Mouse (Mus musculus): Measurements from ENCODE around the gene Mboat2. TPM values are rescaled to one million over a fixed set of nuclear protein-coding genes. Genes with fewer than 3 reads are reported as not detected.

Gene Mboat2
- polyA plus RNA-seq, 1 experiment from 2014 or later, result 44.5 TPM

DNA sequence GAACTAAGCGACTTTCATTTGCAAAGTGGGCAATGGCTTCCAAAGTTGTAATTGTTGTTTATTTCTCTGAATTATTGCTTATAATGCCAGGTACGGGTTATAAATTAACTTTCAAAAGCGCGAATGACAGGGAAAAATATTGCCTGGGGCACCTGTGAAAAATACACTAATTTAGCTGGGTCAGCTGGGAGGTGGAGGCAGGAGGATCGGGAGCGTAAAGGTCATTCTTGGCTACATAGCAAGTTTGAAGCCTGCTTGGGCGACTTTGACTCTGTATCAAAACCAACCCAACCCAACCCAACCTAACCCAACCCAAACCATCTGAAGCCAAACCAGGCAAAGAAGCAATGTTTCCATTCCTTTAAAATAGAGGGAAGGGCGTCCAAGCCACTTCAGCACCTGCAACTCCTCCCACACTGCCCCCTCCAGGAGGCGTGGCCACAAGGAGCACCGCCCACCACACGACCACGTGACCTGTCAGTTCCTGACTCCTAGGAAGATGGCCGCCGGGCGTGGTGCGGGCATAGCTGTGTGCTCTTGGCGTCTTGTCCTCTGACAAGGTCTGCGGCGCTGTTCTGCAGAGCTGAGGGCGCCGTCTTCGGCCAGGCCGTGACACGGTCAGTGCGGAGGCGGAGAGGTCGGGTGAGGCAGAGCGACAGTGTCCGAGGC, 143.9 kb downstream of the Mboat2 start, which contains the start of gene Kidins220:
Kidins220 (plus strand) TSS at position 480 of the 669 bp plus-strand sequence.
- H3K4me2 ChIP-seq (ENCODE audit: low read length), result peak within 1 kb of the TSS; percentile 62
- H3K36me3 ChIP-seq (ENCODE audit: insufficient read depth, low read length), result no peaks in the 10 kb centered on the region
- no peaks in the 10 kb centered on the region for H3K27me3 ChIP-seq (ENCODE audit: insufficient read depth, low read length)
- H3K4me1 ChIP-seq (replicated peaks; ENCODE audit: insufficient read depth, low read length), result no peaks in the 10 kb centered on the region
- H3K4me3 ChIP-seq (replicated peaks; ENCODE audit: low read depth, low read length), result peak within 1 kb of the TSS; percentile 90
- TF ChIP-seq CTCF (IDR thresholded peaks at IDR 0.05; ENCODE audit: low read depth), result peak; percentile 48
- WGBS, result 14% methylated on average over 29 of the region's 29 CpGs
- peak; percentile 90 for ATAC-seq (replicated peaks; ENCODE audit: low FRiP score, low read depth)
- no peaks in the 10 kb centered on the region for H3K9me3 ChIP-seq (replicated peaks; ENCODE audit: low read length)
- DNase-seq (ENCODE audit: low spot score), result peak; percentile 96
- H3K9ac ChIP-seq (ENCODE audit: low read depth, low read length), result peak within 1 kb of the TSS; percentile 74
- peak within 1 kb of the TSS; percentile 91 for H3K27ac ChIP-seq

GRCm38 (mm10) chr12:24975115-24975733, 144.5 kb downstream of the Mboat2 start:
- H3K4me3 ChIP-seq (replicated peaks; ENCODE audit: low read depth, low read length), result peak overlapping the region; percentile 90
- peak; percentile 75 for TF ChIP-seq CTCF (IDR thresholded peaks at IDR 0.05; ENCODE audit: low read depth)
- peak overlapping the region; percentile 74 for H3K9ac ChIP-seq (ENCODE audit: low read depth, low read length)
- DNase-seq (ENCODE audit: low spot score) (peak; percentile 92), ATAC-seq (replicated peaks; ENCODE audit: low FRiP score, low read depth) (peak; percentile 66)
- no peaks in the 10 kb centered on the region for H3K4me1 ChIP-seq (replicated peaks; ENCODE audit: insufficient read depth, low read length)
- H3K27ac ChIP-seq, result peak overlapping the region; percentile 91
- H3K36me3 ChIP-seq (ENCODE audit: insufficient read depth, low read length), result no peaks in the 10 kb centered on the region
- WGBS, result under 1% methylated on average over 29 of the region's 31 CpGs
- H3K4me2 ChIP-seq (ENCODE audit: low read length), result peak overlapping the region; percentile 62
- H3K9me3 ChIP-seq (replicated peaks; ENCODE audit: low read length), result no peaks in the 10 kb centered on the region
- no peaks in the 10 kb centered on the region for H3K27me3 ChIP-seq (ENCODE audit: insufficient read depth, low read length)

DNA sequence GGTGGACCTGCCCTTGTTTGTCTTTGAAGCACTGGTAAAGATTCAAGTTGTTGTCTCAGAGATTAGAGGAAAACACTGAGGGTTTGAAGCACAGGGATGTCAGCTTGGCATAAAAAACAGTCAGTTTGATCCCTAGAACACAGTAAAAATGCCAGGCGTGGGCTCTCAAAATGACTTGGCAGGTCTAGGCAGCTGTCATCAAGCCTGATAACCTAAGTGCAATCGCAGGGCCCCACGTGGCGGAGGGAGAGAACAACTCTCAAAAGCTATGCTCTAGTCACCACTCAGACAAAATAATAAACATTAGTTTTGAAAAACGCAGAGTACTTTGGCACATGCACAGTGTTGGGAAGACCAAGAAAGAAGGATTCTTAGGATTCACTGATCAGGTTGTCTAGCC, 154.5 kb downstream of the Mboat2 start:
- no peak overlapping the region for H3K4me3 ChIP-seq (replicated peaks; ENCODE audit: low read depth, low read length)
- H3K36me3 ChIP-seq (ENCODE audit: insufficient read depth, low read length), result peaks cover 32% of the 10 kb centered on the region
- 0 out of 2 replicates have a peak, but pooled peaks cover 5% of the 10 kb centered on the region for H3K4me1 ChIP-seq (replicated peaks; ENCODE audit: insufficient read depth, low read length)
- WGBS, result 82% methylated on average over 5 of the region's 5 CpGs
- no peak overlapping the region for H3K4me2 ChIP-seq (ENCODE audit: low read length)
- H3K27ac ChIP-seq, result no peak overlapping the region
- TF ChIP-seq CTCF (IDR thresholded peaks at IDR 0.05; ENCODE audit: low read depth), result no peak
- H3K9me3 ChIP-seq (replicated peaks; ENCODE audit: low read length), result no peaks in the 10 kb centered on the region
- no peak for DNase-seq (ENCODE audit: low spot score)
- no peak for ATAC-seq (replicated peaks; ENCODE audit: low FRiP score, low read depth)
- H3K9ac ChIP-seq (ENCODE audit: low read depth, low read length), result no peak overlapping the region
- H3K27me3 ChIP-seq (ENCODE audit: insufficient read depth, low read length), result no peaks in the 10 kb centered on the region

GRCm38 (mm10) chr12:24995350-24995749, 164.7 kb downstream of the Mboat2 start:
- no peak overlapping the region for H3K4me3 ChIP-seq (replicated peaks; ENCODE audit: low read depth, low read length)
- H3K9me3 ChIP-seq (replicated peaks; ENCODE audit: low read length), result no peaks in the 10 kb centered on the region
- H3K9ac ChIP-seq (ENCODE audit: low read depth, low read length), result no peak overlapping the region
- ATAC-seq (replicated peaks; ENCODE audit: low FRiP score, low read depth) (no peak), DNase-seq (ENCODE audit: low spot score) (no peak)
- no peak overlapping the region for H3K27ac ChIP-seq
- no peak for TF ChIP-seq CTCF (IDR thresholded peaks at IDR 0.05; ENCODE audit: low read depth)
- no peak overlapping the region for H3K4me2 ChIP-seq (ENCODE audit: low read length)
- H3K27me3 ChIP-seq (ENCODE audit: insufficient read depth, low read length), result no peaks in the 10 kb centered on the region
- H3K4me1 ChIP-seq (replicated peaks; ENCODE audit: insufficient read depth, low read length), result no peaks in the 10 kb centered on the region
- 96% methylated on average over 4 of the region's 4 CpGs for WGBS
- H3K36me3 ChIP-seq (ENCODE audit: insufficient read depth, low read length), result peaks cover 62% of the 10 kb centered on the region

GRCm38 (mm10) chr12:25005350-25005749, 174.7 kb downstream of the Mboat2 start:
- H3K9ac ChIP-seq (ENCODE audit: low read depth, low read length), result no peak overlapping the region
- no peak overlapping the region for H3K4me2 ChIP-seq (ENCODE audit: low read length)
- no peaks in the 10 kb centered on the region for H3K9me3 ChIP-seq (replicated peaks; ENCODE audit: low read length)
- no peaks in the 10 kb centered on the region for H3K4me1 ChIP-seq (replicated peaks; ENCODE audit: insufficient read depth, low read length)
- 74% methylated on average over 6 of the region's 6 CpGs for WGBS
- no peak overlapping the region for H3K4me3 ChIP-seq (replicated peaks; ENCODE audit: low read depth, low read length)
- H3K36me3 ChIP-seq (ENCODE audit: insufficient read depth, low read length), result peaks cover 50% of the 10 kb centered on the region
- no peak for TF ChIP-seq CTCF (IDR thresholded peaks at IDR 0.05; ENCODE audit: low read depth)
- ATAC-seq (replicated peaks; ENCODE audit: low FRiP score, low read depth) (no peak), DNase-seq (ENCODE audit: low spot score) (no peak)
- no peak overlapping the region for H3K27ac ChIP-seq
- H3K27me3 ChIP-seq (ENCODE audit: insufficient read depth, low read length), result no peaks in the 10 kb centered on the region

DNA sequence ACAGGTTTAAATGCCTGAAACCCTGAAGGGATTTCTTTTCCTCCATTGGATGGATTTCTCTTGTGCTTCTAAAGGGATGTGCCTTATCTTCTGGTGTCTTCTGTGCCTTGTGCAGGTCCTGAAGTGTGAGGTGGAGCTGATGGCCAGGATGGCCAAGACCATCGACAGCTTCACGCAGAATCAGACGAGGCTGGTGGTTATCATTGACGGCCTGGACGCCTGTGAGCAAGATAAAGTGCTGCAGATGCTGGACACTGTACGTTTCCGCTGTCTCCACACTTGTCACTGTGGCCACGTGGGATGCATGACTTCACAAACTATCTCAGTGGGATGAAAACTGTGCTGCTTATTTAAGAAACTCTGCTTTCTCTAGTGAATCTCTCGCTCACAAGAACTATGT, 179.3 kb downstream of the Mboat2 start:
- Histone ChIP-seq H3K9ac (ENCODE audit: low read depth, low read length) (no peak overlapping the region), H3K4me3 (replicated peaks; ENCODE audit: low read depth, low read length) (no peak overlapping the region), H3K36me3 (ENCODE audit: insufficient read depth, low read length) (peaks cover 52% of the 10 kb centered on the region), H3K27me3 (ENCODE audit: insufficient read depth, low read length) (no peaks in the 10 kb centered on the region), H3K27ac (no peak overlapping the region), H3K9me3 (replicated peaks; ENCODE audit: low read length) (no peaks in the 10 kb centered on the region), H3K4me2 (ENCODE audit: low read length) (no peak overlapping the region), H3K4me1 (replicated peaks; ENCODE audit: insufficient read depth, low read length) (no peaks in the 10 kb centered on the region)
- 88% methylated on average over 9 of the region's 9 CpGs for WGBS
- no peak for DNase-seq (ENCODE audit: low spot score)
- ATAC-seq (replicated peaks; ENCODE audit: low FRiP score, low read depth), result no peak
- TF ChIP-seq CTCF (IDR thresholded peaks at IDR 0.05; ENCODE audit: low read depth), result no peak
